In the genomic region with DNA sequence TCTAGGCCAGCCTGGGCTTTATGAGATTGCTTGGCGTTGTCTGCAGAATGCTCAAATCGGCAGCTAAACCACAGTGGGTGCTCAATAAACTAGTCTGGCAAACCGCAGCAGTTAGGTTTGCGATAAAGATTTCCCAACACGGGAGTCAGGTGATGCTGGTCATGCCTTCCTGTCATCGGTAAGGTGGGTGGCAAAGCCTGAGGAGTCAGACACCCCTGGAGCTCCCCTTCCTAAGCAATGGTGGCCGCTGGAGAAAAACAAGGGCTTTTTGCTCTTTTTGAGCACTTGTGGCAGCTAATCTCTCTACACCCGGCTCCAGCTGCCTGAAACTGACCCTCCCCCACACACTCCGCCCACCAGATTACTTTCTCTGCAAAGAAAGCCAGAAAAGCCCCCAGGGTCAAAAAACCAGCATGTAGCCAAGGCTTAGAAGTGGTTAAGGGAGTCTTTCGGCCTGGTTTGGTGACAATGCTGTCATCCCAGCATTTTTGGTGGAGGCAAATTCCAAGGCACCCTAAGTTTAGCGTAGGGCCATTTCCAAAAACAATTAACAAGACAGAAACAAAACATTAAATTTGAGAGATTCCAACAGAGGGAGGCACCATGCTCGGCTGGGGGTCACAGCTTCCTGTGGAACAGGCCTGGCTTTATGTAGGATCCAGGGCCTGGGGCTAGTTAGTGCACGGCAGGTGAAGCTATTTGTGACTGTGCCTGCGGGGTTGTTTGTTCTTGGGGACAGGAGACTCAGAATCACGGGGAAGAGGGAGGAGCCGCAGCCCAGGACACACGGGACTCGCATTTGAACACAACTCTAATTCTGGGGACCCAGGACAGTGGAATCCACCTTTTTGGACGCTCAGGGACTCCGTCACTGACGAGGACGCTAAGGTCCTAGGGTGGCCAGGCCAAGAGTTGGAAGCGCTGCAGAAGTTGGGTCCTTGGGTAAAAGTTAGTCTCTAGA, we compare ENCODE assay signal across 8 mouse cellular contexts. TPM values are rescaled to one million over a fixed set of nuclear protein-coding genes. Genes with fewer than 3 reads are reported as not detected.
DNase-seq lines count a peak whose midpoint lies in the region; ATAC-seq and TF ChIP-seq lines count a peak whose summit lies in the region.

No protein-coding gene starts in this region.

- TF ChIP-seq EP300 in stomach, postnatal 0 days (optimal IDR thresholded peaks at IDR 0.05) = no peak

- no peak for TF ChIP-seq CTCF in layer of hippocampus, adult 2 months (conservative IDR thresholded peaks at IDR 0.05)
- TF ChIP-seq CTCF in stomach, postnatal 0 days (IDR thresholded peaks at IDR 0.05; ENCODE audit: low read depth) = no peak

- peaks cover 24% of the 10 kb centered on the region for H3K4me1 ChIP-seq in heart, embryonic 11.5 days (ENCODE audit: control insufficient read depth, insufficient read depth, low read length)
- H3K4me1 ChIP-seq in stomach, postnatal 0 days (replicated peaks; ENCODE audit: control insufficient read depth, insufficient read depth) = peaks cover 6% of the 10 kb centered on the region; the same call in 1 of the 2 replicates

- H3K27ac ChIP-seq in layer of hippocampus, adult 2 months = peak overlapping the region; percentile 87
- peak overlapping the region; percentile 95 for H3K27ac ChIP-seq in heart, embryonic 11.5 days (ENCODE audit: low read depth, low read length)
- H3K27ac ChIP-seq in macrophage = peak overlapping the region; percentile 92
- peak overlapping the region; percentile 94 for H3K27ac ChIP-seq in stomach, postnatal 0 days (replicated peaks)

- peak overlapping the region; percentile 88 for H3K4me2 ChIP-seq in heart, embryonic 11.5 days
- H3K4me2 ChIP-seq in stomach, postnatal 0 days (replicated peaks; ENCODE audit: low read depth) = peak overlapping the region; percentile 75

- H3K4me3 ChIP-seq in layer of hippocampus, adult 2 months = peak overlapping the region; percentile 48
- H3K4me3 ChIP-seq in heart, embryonic 11.5 days (ENCODE audit: low read depth, low read length) = peak overlapping the region; percentile 67
- peak overlapping the region; percentile 88 for H3K4me3 ChIP-seq in macrophage (ENCODE audit: inconsistent target)
- H3K4me3 ChIP-seq in stomach, postnatal 0 days (ENCODE audit: low read depth, low read length) = peak overlapping the region; percentile 59

- no peaks in the 10 kb centered on the region for H3K9me3 ChIP-seq in heart, embryonic 11.5 days (replicated peaks; ENCODE audit: control insufficient read depth, low read length)
- no peaks in the 10 kb centered on the region for H3K9me3 ChIP-seq in stomach, postnatal 0 days (ENCODE audit: control insufficient read depth, low read length)

- peaks cover 39% of the 10 kb centered on the region for H3K79me2 ChIP-seq in macrophage (ENCODE audit: inconsistent target)

- H3K27me3 ChIP-seq in heart, embryonic 11.5 days (ENCODE audit: control insufficient read depth, insufficient read depth, low read length) = no peaks in the 10 kb centered on the region
- H3K27me3 ChIP-seq in stomach, postnatal 0 days (ENCODE audit: control insufficient read depth, insufficient read depth, low read length) = no peaks in the 10 kb centered on the region

- H3K9ac ChIP-seq in heart, embryonic 11.5 days (ENCODE audit: low read depth, low read length) = peak overlapping the region; percentile 83
- peak overlapping the region; percentile 68 for H3K9ac ChIP-seq in stomach, postnatal 0 days (ENCODE audit: low read length)

- peaks cover 19% of the 10 kb centered on the region for H3K36me3 ChIP-seq in heart, embryonic 11.5 days (ENCODE audit: control insufficient read depth, insufficient read depth, low read length)
- H3K36me3 ChIP-seq in macrophage (ENCODE audit: inconsistent target) = peaks cover 26% of the 10 kb centered on the region
- peaks cover 16% of the 10 kb centered on the region for H3K36me3 ChIP-seq in stomach, postnatal 0 days (ENCODE audit: control insufficient read depth, insufficient read depth, low read length)

- ATAC-seq in common myeloid progenitor, adult 5-6 weeks (replicated peaks; ENCODE audit: low read depth, poor library complexity, severe bottlenecking) = peak; percentile 10
- ATAC-seq in heart, embryonic 11.5 days (replicated peaks; ENCODE audit: insufficient number of reproducible peaks, low FRiP score, low TSS enrichment) = peak; percentile 7; the same call in 1 of the 2 replicates
- ATAC-seq in stomach, postnatal 0 days (ENCODE audit: low FRiP score, low TSS enrichment) = peak; percentile 25

- 1% methylated on average over 23 of the region's 23 CpGs for WGBS in heart, embryonic 11.5 days (ENCODE audit: insufficient replicate concordance)
- 8% methylated on average over 23 of the region's 23 CpGs for WGBS in macrophage (ENCODE audit: missing documents)
- 3% methylated on average over 23 of the region's 23 CpGs for WGBS in stomach, postnatal 0 days

- no peak for DNase-seq in layer of hippocampus, adult 2 months (ENCODE audit: low spot score in 2 of 2)
- no peak for DNase-seq in layer of hippocampus, postnatal 25 days (ENCODE audit: extremely low spot score in 1 of 2, low spot score in 1 of 2)
- peak; percentile 81 for DNase-seq in kidney, postnatal 10 days
- peak; percentile 80 for DNase-seq in stomach, postnatal 0 days (ENCODE audit: low spot score)
- DNase-seq in layer of hippocampus, adult 18-20 months (ENCODE audit: low spot score in 2 of 2) = no peak

RNA-seq across cellular contexts. Expression of gene Plin3, which starts 3.0 kb away (rescaled TPM):
- 10 to 100 TPM; 16.8 to 17.2 TPM for total RNA-seq in layer of hippocampus, adult 2 months (2021)
- total RNA-seq in layer of hippocampus, postnatal 25 days (2021) = 10 to 100 TPM; 14.6 to 16.7 TPM
- total RNA-seq in common myeloid progenitor, adult 5-6 weeks (2017) = 8.7 and 11.6 TPM in 2 replicates
- 58.8 and 77.3 TPM in 2 replicates for polyA plus RNA-seq in heart, embryonic 11.5 days (2014; fragmentation: Nextera tagmentation; extraction: Ambion mirVana)
- 10 to 100 TPM in 18 of 26 experiments, 1 to 10 TPM in 8; 3.7 to 35.4 (median 12.4) TPM for total RNA-seq in macrophage (2018; cell fraction: chromatin; rRNA removed)
- 10 to 100 TPM; 28.2 to 67.4 (median 39.0) TPM for total RNA-seq in macrophage (2018; cell fraction: cytosol; rRNA removed)
- total RNA-seq in macrophage (2018; cell fraction: nucleus; rRNA removed) = 10 to 100 TPM; 10.8 to 40.1 (median 19.8) TPM
- 40.0 to 53.0 TPM (median 46.8 TPM) in 3 replicates for polyA plus RNA-seq in macrophage (2018)
- polyA plus RNA-seq in stomach, postnatal 0 days (2015; fragmentation: Nextera tagmentation; extraction: Ambion mirVana) = 65.3 and 67.3 TPM in 2 replicates
- 10 to 100 TPM; 19.1 to 21.8 TPM for total RNA-seq in layer of hippocampus, adult 18-20 months (2021)

RNA-seq across cellular contexts. Expression of gene Arrdc5, which starts 10.4 kb away (rescaled TPM):
- not detected for total RNA-seq in layer of hippocampus, adult 2 months (2021)
- not detected for total RNA-seq in layer of hippocampus, postnatal 25 days (2021)
- not detected in 2 replicates for total RNA-seq in common myeloid progenitor, adult 5-6 weeks (2017)
- polyA plus RNA-seq in heart, embryonic 11.5 days (2014; fragmentation: Nextera tagmentation; extraction: Ambion mirVana) = not detected in 2 replicates
- total RNA-seq in macrophage (2018; cell fraction: chromatin; rRNA removed) = not detected
- not detected for total RNA-seq in macrophage (2018; cell fraction: cytosol; rRNA removed)
- not detected for total RNA-seq in macrophage (2018; cell fraction: nucleus; rRNA removed)
- polyA plus RNA-seq in macrophage (2018) = not detected in 3 replicates
- not detected in 2 replicates for polyA plus RNA-seq in stomach, postnatal 0 days (2015; fragmentation: Nextera tagmentation; extraction: Ambion mirVana)
- not detected for total RNA-seq in layer of hippocampus, adult 18-20 months (2021)

RNA-seq across cellular contexts. Expression of gene Ticam1, which starts 13.1 kb away (rescaled TPM):
- total RNA-seq in layer of hippocampus, adult 2 months (2021) = 1 to 10 TPM; 6.1 to 7.1 TPM
- total RNA-seq in layer of hippocampus, postnatal 25 days (2021) = 1 to 10 TPM; 5.5 to 6.0 TPM
- 4.1 and 4.6 TPM in 2 replicates for total RNA-seq in common myeloid progenitor, adult 5-6 weeks (2017)
- 10.4 and 11.4 TPM in 2 replicates for polyA plus RNA-seq in heart, embryonic 11.5 days (2014; fragmentation: Nextera tagmentation; extraction: Ambion mirVana)
- 10 to 100 TPM; 20.0 to 66.0 (median 29.6) TPM for total RNA-seq in macrophage (2018; cell fraction: chromatin; rRNA removed)
- total RNA-seq in macrophage (2018; cell fraction: cytosol; rRNA removed) = 10 to 100 TPM; 29.2 to 68.9 (median 35.2) TPM
- total RNA-seq in macrophage (2018; cell fraction: nucleus; rRNA removed) = 10 to 100 TPM; 18.9 to 54.1 (median 29.3) TPM
- polyA plus RNA-seq in macrophage (2018) = 19.5 to 36.1 TPM (median 21.2 TPM) in 3 replicates
- polyA plus RNA-seq in stomach, postnatal 0 days (2015; fragmentation: Nextera tagmentation; extraction: Ambion mirVana) = 4.6 and 6.4 TPM in 2 replicates
- total RNA-seq in layer of hippocampus, adult 18-20 months (2021) = 1 to 10 TPM; 7.9 to 8.2 TPM

RNA-seq across cellular contexts. Expression of gene Uhrf1, which starts 13.5 kb away (rescaled TPM):
- total RNA-seq in layer of hippocampus, adult 2 months (2021) = 1 to 10 TPM; 1.7 to 2.1 TPM
- 1 to 10 TPM; 1.7 to 2.0 TPM for total RNA-seq in layer of hippocampus, postnatal 25 days (2021)
- total RNA-seq in common myeloid progenitor, adult 5-6 weeks (2017) = 142 and 165 TPM in 2 replicates
- 53.0 and 62.4 TPM in 2 replicates for polyA plus RNA-seq in heart, embryonic 11.5 days (2014; fragmentation: Nextera tagmentation; extraction: Ambion mirVana)
- total RNA-seq in macrophage (2018; cell fraction: chromatin; rRNA removed) = 10 to 100 TPM in 13 of 26 experiments, 1 to 10 TPM in 13; 2.4 to 31.3 (median 10.2) TPM
- 1 to 10 TPM; 3.9 to 9.2 (median 5.9) TPM for total RNA-seq in macrophage (2018; cell fraction: cytosol; rRNA removed)
- 10 to 100 TPM in 3 of 26 experiments, 1 to 10 TPM in 23; 3.7 to 97.3 (median 6.4) TPM for total RNA-seq in macrophage (2018; cell fraction: nucleus; rRNA removed)
- polyA plus RNA-seq in macrophage (2018) = 2.3 to 57.4 TPM (median 13.6 TPM) in 3 replicates
- polyA plus RNA-seq in stomach, postnatal 0 days (2015; fragmentation: Nextera tagmentation; extraction: Ambion mirVana) = 18.4 and 19.5 TPM in 2 replicates
- total RNA-seq in layer of hippocampus, adult 18-20 months (2021) = under 1 TPM; 0.48 to 0.50 TPM

RNA-seq across cellular contexts. Expression of gene Fem1a, which starts 33.0 kb away (rescaled TPM):
- 10 to 100 TPM; 36.4 to 37.1 TPM for total RNA-seq in layer of hippocampus, adult 2 months (2021)
- total RNA-seq in layer of hippocampus, postnatal 25 days (2021) = 10 to 100 TPM; 36.1 to 37.0 TPM
- total RNA-seq in common myeloid progenitor, adult 5-6 weeks (2017) = 15.1 and 17.1 TPM in 2 replicates
- polyA plus RNA-seq in heart, embryonic 11.5 days (2014; fragmentation: Nextera tagmentation; extraction: Ambion mirVana) = 17.9 and 19.3 TPM in 2 replicates
- total RNA-seq in macrophage (2018; cell fraction: chromatin; rRNA removed) = 10 to 100 TPM in 9 of 26 experiments, 1 to 10 TPM in 17; 2.4 to 25.8 (median 7.7) TPM
- 10 to 100 TPM in 17 of 26 experiments, 1 to 10 TPM in 9; 4.7 to 16.4 (median 11.9) TPM for total RNA-seq in macrophage (2018; cell fraction: cytosol; rRNA removed)
- 10 to 100 TPM in 15 of 26 experiments, 1 to 10 TPM in 11; 5.5 to 23.2 (median 10.6) TPM for total RNA-seq in macrophage (2018; cell fraction: nucleus; rRNA removed)
- 6.6 to 13.3 TPM (median 10.2 TPM) in 3 replicates for polyA plus RNA-seq in macrophage (2018)
- 9.6 and 10.0 TPM in 2 replicates for polyA plus RNA-seq in stomach, postnatal 0 days (2015; fragmentation: Nextera tagmentation; extraction: Ambion mirVana)
- total RNA-seq in layer of hippocampus, adult 18-20 months (2021) = 10 to 100 TPM; 35.3 TPM

Comparison
In these comparisons a context has a peak if more than half of its experiments do, and no peak if none do; other contexts are left out.
1. DNase-seq: peak in kidney, postnatal 10 days (single experiment) and stomach, postnatal 0 days (single experiment); none in layer of hippocampus, adult 2 months (0 of 2), layer of hippocampus, postnatal 25 days (0 of 2) and layer of hippocampus, adult 18-20 months (0 of 2).
2. Peak in every context shown above with its lines, with median percentiles within 50 percentile points of each other: H3K27ac ChIP-seq, H3K4me3 ChIP-seq and ATAC-seq.